Mouse (Mus musculus) ES-E14 (cell line): ENCODE results near the gene Fthl17d.
"Not testable (repeated sequence)": the region's sequence is repeated elsewhere in the genome, so short reads cannot be mapped to it uniquely, and the experiment has no call there.

ENCODE experiments used
- HCFC1 ChIP-seq: IDR thresholded peaks from 2 replicates; pipeline ENCODE4 v1.6.1; 2012; ENCODE audit warnings: low read length, inconsistent platforms, borderline replicate concordance; ENCODE audit not compliant: insufficient read depth
- ZNF384 ChIP-seq: IDR thresholded peaks from 2 replicates; pipeline ENCODE4 v1.6.1; 2012; ENCODE audit warnings: low read depth, low read length, inconsistent platforms

DNA sequence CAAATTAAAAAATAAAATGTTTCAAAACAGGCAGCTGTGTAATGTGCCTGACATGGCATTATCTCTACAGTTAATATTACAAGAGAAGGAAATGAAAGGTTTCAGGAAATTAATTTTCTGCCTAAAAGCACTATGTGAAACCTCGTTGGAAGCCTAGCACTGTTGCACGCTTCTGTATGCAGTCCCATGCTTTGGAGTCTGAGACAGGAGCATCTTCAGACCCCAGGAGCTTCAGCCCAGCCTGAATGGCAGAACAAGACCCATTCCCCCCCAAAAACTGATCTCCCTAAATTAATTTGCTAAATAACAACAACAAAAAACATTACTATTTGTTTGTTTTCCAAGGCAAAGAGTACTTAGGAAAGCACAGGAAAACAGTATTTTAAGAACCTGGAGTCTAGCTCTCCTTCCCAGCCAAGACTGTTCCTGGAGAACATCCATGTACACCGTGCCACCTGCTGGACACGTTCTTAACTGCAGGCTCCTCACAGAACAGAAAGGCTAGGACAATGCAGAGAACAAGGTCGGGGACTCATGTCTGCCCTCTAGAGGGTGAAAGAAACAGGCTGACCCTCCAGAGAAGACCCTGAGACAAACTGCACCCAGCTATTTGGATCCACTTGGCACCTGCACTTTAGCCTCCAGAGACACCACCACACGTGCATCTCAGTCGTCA, 38.3 kb downstream of the Fthl17d start:
- not testable (repeated sequence) for TF ChIP-seq ZNF384, HCFC1
